Mouse (Mus musculus) thymus, postnatal 4 days (tissue): ENCODE measurements around the gene Krt76.
A peak's percentile ranks its signal among the peaks of the same experiment; 100 is the strongest.

Experiments used
- DNase-seq: peaks from one replicate; pipeline ENCODE4 v3.0.0; 2021

Gene Krt76

GRCm38 (mm10) chr15:101892820-101893219, at the start of gene Krt76:
Gene Krt76 (minus strand): TSS chr15:101892920.
- no peak for DNase-seq

GRCm38 (mm10) chr15:101941948-101942347, 49.2 kb upstream of the Krt76 start:
- no peak for DNase-seq

- DNase-seq = no peak
Measured at GRCm38 (mm10) chr15:101940274-101940829, 47.6 kb upstream of the Krt76 start, which contains the start of gene Krt79. Gene Krt79 (minus strand): TSS chr15:101940324.

GRCm38 (mm10) chr15:101938600-101939308, 46.0 kb upstream of the Krt76 start:
- DNase-seq = no peak

- no peak for DNase-seq
Measured at GRCm38 (mm10) chr15:101933024-101933423, 40.3 kb upstream of the Krt76 start.

- DNase-seq = peak; percentile 14
Measured at GRCm38 (mm10) chr15:101929666-101930065, 36.9 kb upstream of the Krt76 start.

GRCm38 (mm10) chr15:101929087-101929486, 36.4 kb upstream of the Krt76 start:
- DNase-seq = no peak

- DNase-seq = no peak
Measured at GRCm38 (mm10) chr15:101927340-101928080, 34.8 kb upstream of the Krt76 start.

GRCm38 (mm10) chr15:101925041-101925440, 32.3 kb upstream of the Krt76 start:
- DNase-seq = no peak

- DNase-seq = no peak
Measured at GRCm38 (mm10) chr15:101924635-101925034, 31.9 kb upstream of the Krt76 start, which contains the start of gene Krt4. Gene Krt4 (minus strand): TSS chr15:101924735.

GRCm38 (mm10) chr15:101922296-101922695, 29.6 kb upstream of the Krt76 start:
- no peak for DNase-seq

GRCm38 (mm10) chr15:101916072-101916471, 23.4 kb upstream of the Krt76 start:
- DNase-seq = no peak

- DNase-seq = no peak
Measured at GRCm38 (mm10) chr15:101904849-101905248, 12.1 kb upstream of the Krt76 start.

GRCm38 (mm10) chr15:101902171-101903149, 9.7 kb upstream of the Krt76 start:
- no peak for DNase-seq

GRCm38 (mm10) chr15:101895216-101895615, 2.5 kb upstream of the Krt76 start:
- no peak for DNase-seq

- DNase-seq = peak; percentile 21
Measured at GRCm38 (mm10) chr15:101879776-101880175, 12.9 kb downstream of the Krt76 start.

- no peak for DNase-seq
Measured at GRCm38 (mm10) chr15:101878041-101878440, 14.7 kb downstream of the Krt76 start.

GRCm38 (mm10) chr15:101874383-101874782, 18.3 kb downstream of the Krt76 start:
- DNase-seq = no peak

GRCm38 (mm10) chr15:101873231-101873630, 19.5 kb downstream of the Krt76 start:
- DNase-seq = no peak

GRCm38 (mm10) chr15:101869431-101869830, 23.3 kb downstream of the Krt76 start, which contains the start of gene Krt77:
Gene Krt77 (minus strand): TSS chr15:101869705.
- DNase-seq = no peak

- DNase-seq = no peak
Measured at GRCm38 (mm10) chr15:101866754-101867153, 26.0 kb downstream of the Krt76 start.

GRCm38 (mm10) chr15:101860421-101861130, 32.1 kb downstream of the Krt76 start:
- peak; percentile 25 for DNase-seq
